Mouse (Mus musculus) MEL (cell line): ENCODE results near the gene Sptlc2. TPM values are rescaled to one million over a fixed set of nuclear protein-coding genes. Genes with fewer than 3 reads are reported as not detected.

Experiments used
- DNase-seq: peaks from one replicate; pipeline ENCODE4 v3.0.0; 2011; ENCODE audit warnings: low read depth, low spot score
- H3K27ac ChIP-seq: 2 replicates; pipeline ENCODE4 v1.5.1; 2012; ENCODE audit warnings: low read depth, mild to moderate bottlenecking, control low read depth, low read length, moderate library complexity; ENCODE audit not compliant: control insufficient read depth
- H3K27me3 ChIP-seq, 2 experiments: fragments of 150-350 bp in 1 of 2; sonication (generic) in 1 of 2; 2 replicates each; pipeline ENCODE4 v1.6.1; 2012; ENCODE audit warnings: low read length in 2 of 2, mild to moderate bottlenecking in 2 of 2, improper control_type of control experiment in 1 of 2, moderate library complexity in 1 of 2; ENCODE audit not compliant: insufficient read depth in 2 of 2, control insufficient read depth in 1 of 2
- H3K36me3 ChIP-seq, 2 experiments: 2 replicates each; pipeline ENCODE4 v1.6.1; 2012 to 2014; ENCODE audit warnings: low read length in 2 of 2, improper control_type of control experiment in 1 of 2, inconsistent platforms in 1 of 2, mild to moderate bottlenecking in 1 of 2; ENCODE audit not compliant: insufficient read depth in 2 of 2, control insufficient read depth in 1 of 2
- H3K4me1 ChIP-seq, 2 experiments: fragments of 150-350 bp in 1 of 2; sonication (generic) in 1 of 2; 2 replicates each; pipeline ENCODE4 v1.6.1; 2012; ENCODE audit warnings: low read length in 2 of 2, improper control_type of control experiment in 1 of 2, mild to moderate bottlenecking in 1 of 2; ENCODE audit not compliant: insufficient read depth in 2 of 2, control insufficient read depth in 1 of 2
- H3K4me3 ChIP-seq, 2 experiments: fragments of 150-350 bp in 1 of 2; sonication (generic) in 1 of 2; 2 replicates each; pipeline ENCODE4 v1.5.1; 2012; ENCODE audit warnings: low read depth in 2 of 2, low read length in 2 of 2, mild to moderate bottlenecking in 2 of 2, moderate library complexity in 2 of 2, control low read depth in 1 of 2, improper control_type of control experiment in 1 of 2; ENCODE audit not compliant: control insufficient read depth in 1 of 2, insufficient read depth in 1 of 2
- H3K79me2 ChIP-seq: 2 replicates; pipeline ENCODE4 v1.6.1; 2012; ENCODE audit warnings: mild to moderate bottlenecking, low read length, moderate library complexity; ENCODE audit not compliant: control insufficient read depth, poor library complexity, insufficient read depth
- H3K9ac ChIP-seq: 2 replicates; pipeline ENCODE4 v1.6.1; 2012; ENCODE audit warnings: low read depth, mild to moderate bottlenecking, control low read depth, low read length, moderate library complexity; ENCODE audit not compliant: control insufficient read depth, poor library complexity, severe bottlenecking
- H3K9me3 ChIP-seq: fragments of 150-350 bp; sonication (generic); replicated peaks from 2 replicates; pipeline ENCODE4 v1.6.1; 2012; ENCODE audit warnings: mild to moderate bottlenecking, low read length, improper control_type of control experiment, moderate library complexity; ENCODE audit not compliant: insufficient read depth
- CTCF ChIP-seq, 3 experiments: IDR thresholded peaks in 2 of 3; conservative IDR thresholded peaks in 1 of 3; 2 replicates each; pipeline ENCODE4 v1.5.1; 2011 to 2012; ENCODE audit warnings: low read length in 3 of 3, low read depth in 2 of 3, mild to moderate bottlenecking in 2 of 3, improper control_type of control experiment in 1 of 3, inconsistent platforms in 1 of 3, mixed read lengths in 1 of 3, moderate library complexity in 1 of 3; ENCODE audit not compliant: control insufficient read depth in 1 of 3, insufficient read depth in 1 of 3, poor library complexity in 1 of 3, severe bottlenecking in 1 of 3
- E2F4 ChIP-seq: IDR thresholded peaks from 2 replicates; pipeline ENCODE4 v1.6.1; 2011; ENCODE audit warnings: low read depth, low read length, improper control_type of control experiment, borderline replicate concordance
- EP300 ChIP-seq, 2 experiments: IDR thresholded peaks; 2 replicates each; pipeline ENCODE4 v1.6.1; 2011; ENCODE audit warnings: improper control_type of control experiment in 2 of 2, low read length in 2 of 2, low read depth in 1 of 2, mild to moderate bottlenecking in 1 of 2
- ETS1 ChIP-seq: IDR thresholded peaks from 2 replicates; pipeline ENCODE4 v1.6.1; 2012; ENCODE audit warnings: low read depth, mild to moderate bottlenecking, inconsistent platforms, low read length, improper control_type of control experiment, moderate library complexity
- GABPA ChIP-seq: IDR thresholded peaks from 2 replicates; pipeline ENCODE4 v1.6.1; 2012; ENCODE audit warnings: low read depth, mild to moderate bottlenecking, inconsistent platforms, low read length, improper control_type of control experiment, moderate library complexity
- GATA1 ChIP-seq: IDR thresholded peaks from 2 replicates; pipeline ENCODE4 v1.6.1; 2011; ENCODE audit warnings: low read depth, low read length, improper control_type of control experiment
- HCFC1 ChIP-seq: IDR thresholded peaks from 2 replicates; pipeline ENCODE4 v1.6.1; 2012; ENCODE audit warnings: low read depth, mild to moderate bottlenecking, inconsistent platforms, low read length, improper control_type of control experiment, moderate library complexity
- JUND ChIP-seq: IDR thresholded peaks from 2 replicates; pipeline ENCODE4 v1.6.1; 2011; ENCODE audit warnings: low read depth, mild to moderate bottlenecking, improper control_type of control experiment, low read length
- KAT2A ChIP-seq: conservative IDR thresholded peaks from 2 replicates; pipeline ENCODE4 v1.6.1; 2012; ENCODE audit warnings: low read depth, low read length, improper control_type of control experiment, inconsistent platforms
- MAFK ChIP-seq: IDR thresholded peaks from 2 replicates; pipeline ENCODE4 v1.6.1; 2011; ENCODE audit warnings: low read depth, mild to moderate bottlenecking, low read length, improper control_type of control experiment, borderline replicate concordance
- MAZ ChIP-seq: IDR thresholded peaks from 2 replicates; pipeline ENCODE4 v1.6.1; 2012; ENCODE audit warnings: low read depth, mild to moderate bottlenecking, inconsistent platforms, low read length, improper control_type of control experiment
- MXI1 ChIP-seq: IDR thresholded peaks from 2 replicates; pipeline ENCODE4 v1.6.1; 2011; ENCODE audit warnings: mild to moderate bottlenecking, low read depth, low read length, improper control_type of control experiment
- MYB ChIP-seq: IDR thresholded peaks from 2 replicates; pipeline ENCODE4 v1.6.1; 2011; ENCODE audit warnings: mild to moderate bottlenecking, low read depth, low read length, improper control_type of control experiment
- NRF1 ChIP-seq: IDR thresholded peaks from 2 replicates; pipeline ENCODE4 v1.6.1; 2014; ENCODE audit warnings: low read depth, mild to moderate bottlenecking, inconsistent platforms, low read length, improper control_type of control experiment, moderate library complexity; ENCODE audit not compliant: poor library complexity, insufficient read depth, severe bottlenecking
- POLR2A ChIP-seq, 2 experiments: IDR thresholded peaks; 2 replicates each; pipeline ENCODE4 v1.6.1; 2011 to 2012; ENCODE audit warnings: low read length in 2 of 2, mild to moderate bottlenecking in 2 of 2, control low read depth in 1 of 2, improper control_type of control experiment in 1 of 2, low read depth in 1 of 2, moderate library complexity in 1 of 2; ENCODE audit not compliant: control insufficient read depth in 1 of 2, insufficient read depth in 1 of 2, poor library complexity in 1 of 2
- POLR2AphosphoS5 ChIP-seq: IDR thresholded peaks from 2 replicates; pipeline ENCODE4 v1.6.1; 2012; ENCODE audit warnings: low read depth, borderline replicate concordance, mild to moderate bottlenecking, inconsistent platforms, low read length, moderate library complexity, mixed read lengths
- RCOR1 ChIP-seq: IDR thresholded peaks from 2 replicates; pipeline ENCODE4 v1.6.1; 2012; ENCODE audit warnings: low read depth, mild to moderate bottlenecking, inconsistent platforms, low read length, improper control_type of control experiment
- SMC3 ChIP-seq: IDR thresholded peaks from 2 replicates; pipeline ENCODE4 v1.6.1; 2011; ENCODE audit warnings: low read depth, low read length, improper control_type of control experiment
- TAL1 ChIP-seq: IDR thresholded peaks from 2 replicates; pipeline ENCODE4 v1.6.1; 2012; ENCODE audit warnings: mild to moderate bottlenecking, inconsistent platforms, low read length, moderate library complexity, mixed read lengths
- UBTF ChIP-seq: IDR thresholded peaks from 2 replicates; pipeline ENCODE4 v1.6.1; 2012; ENCODE audit warnings: low read depth, mild to moderate bottlenecking, inconsistent platforms, low read length, improper control_type of control experiment, moderate library complexity, borderline replicate concordance; ENCODE audit not compliant: insufficient read depth
- polyA plus RNA-seq, 2 experiments: library from polyadenylated mRNA; stranded (reverse) in 1 of 2; unstranded in 1 of 2; fragments of >175 nt in 1 of 2; fragments of >200 nt in 1 of 2; gene quantifications; 2 replicates each; pipeline versions ENCODE4 v1.2.1 to v1.2.4; 2012; ENCODE audit warnings: low replicate concordance in 2 of 2, low read depth in 1 of 2; ENCODE audit not compliant: insufficient read length in 2 of 2, insufficient read depth in 1 of 2, missing spikeins in 1 of 2
- total RNA-seq: library from RNA; depleted of rRNA; stranded (reverse); fragments of 300-350 nt; gene quantifications from 2 replicates; pipeline ENCODE4 v1.2.3, GENCODE M21; 2012

Gene Sptlc2
- total and polyA plus RNA-seq, 3 experiments = 61.6 to 75.9 TPM; not detected in 1

GRCm38 (mm10) chr12:87305767-87306583 lies 82.2 kb downstream of the Sptlc2 start:
- DNase-seq = no peak
- no peak overlapping the region for H3K27ac ChIP-seq
- H3K79me2 ChIP-seq = no peaks in the 10 kb centered on the region
- H3K4me3 ChIP-seq = no peak overlapping the region
- no peaks in the 10 kb centered on the region for H3K27me3 ChIP-seq
- H3K9ac ChIP-seq = no peak overlapping the region
- no peaks in the 10 kb centered on the region for H3K9me3 ChIP-seq
- TF ChIP-seq RCOR1 (no peak), MXI1 (no peak), MAZ (no peak)
- TF ChIP-seq, all 39 proteins: peak for 0
- H3K36me3 ChIP-seq = peaks cover 0 to 6% of the 10 kb centered on the region in 2 experiments; a peak in 2 of 4 replicates
- H3K4me1 ChIP-seq = no peaks in the 10 kb centered on the region

- Histone ChIP-seq H3K27ac (no peak overlapping the region), H3K9ac (no peak overlapping the region), H3K4me1 (no peaks in the 10 kb centered on the region), H3K4me3 (no peak overlapping the region), H3K36me3 (no peaks in the 10 kb centered on the region), H3K9me3 (no peaks in the 10 kb centered on the region), H3K79me2 (no peaks in the 10 kb centered on the region), H3K27me3 (no peaks in the 10 kb centered on the region)
- no peak for DNase-seq
- no peak for TF ChIP-seq EP300 (IDR thresholded peaks at IDR 0.05; ENCODE audit: low read depth in 1 of 2, low read length in 2 of 2)
- TF ChIP-seq UBTF = no peak
- no peak for TF ChIP-seq POLR2AphosphoS5
- no peak for TF ChIP-seq MYB
- TF ChIP-seq JUND = no peak
- no peak for TF ChIP-seq NRF1
- TF ChIP-seq HCFC1 = no peak
- no peak for TF ChIP-seq GABPA
- no peak for TF ChIP-seq GATA1
- TF ChIP-seq ETS1 = no peak
- no peak for TF ChIP-seq KAT2A
- no peak for TF ChIP-seq POLR2A (IDR thresholded peaks at IDR 0.05; ENCODE audit: control insufficient read depth in 1 of 2, insufficient read depth in 1 of 2, low read depth in 1 of 2, low read length in 2 of 2, poor library complexity in 1 of 2)
- no peak for TF ChIP-seq E2F4
- TF ChIP-seq CTCF (IDR thresholded peaks at IDR 0.05 in 2 of 3, conservative IDR thresholded peaks at IDR 0.05 in 1 of 3; ENCODE audit: control insufficient read depth in 1 of 3, insufficient read depth in 1 of 3, low read depth in 2 of 3, low read length in 3 of 3, poor library complexity in 1 of 3, severe bottlenecking in 1 of 3) = no peak
- no peak for TF ChIP-seq MAFK
- TF ChIP-seq SMC3 = no peak
- TF ChIP-seq TAL1 = no peak
These were observed 87.0 kb downstream of the Sptlc2 start for GRCm38 (mm10) chr12:87301189-87301588.
